Mouse (Mus musculus) liver, postnatal 0 days (tissue): ENCODE results near the gene Flywch1.

Source experiments
- CTCF ChIP-seq: sonication (generic); IDR thresholded peaks from 2 replicates; pipeline ENCODE4 v1.5.1; 2016; ENCODE audit warnings: antibody characterized with exemption, low read depth
- EP300 ChIP-seq: IDR thresholded peaks from 2 replicates; pipeline ENCODE4 v1.6.1; 2016; ENCODE audit warnings: antibody characterized with exemption, low read depth, mild to moderate bottlenecking

DNA sequence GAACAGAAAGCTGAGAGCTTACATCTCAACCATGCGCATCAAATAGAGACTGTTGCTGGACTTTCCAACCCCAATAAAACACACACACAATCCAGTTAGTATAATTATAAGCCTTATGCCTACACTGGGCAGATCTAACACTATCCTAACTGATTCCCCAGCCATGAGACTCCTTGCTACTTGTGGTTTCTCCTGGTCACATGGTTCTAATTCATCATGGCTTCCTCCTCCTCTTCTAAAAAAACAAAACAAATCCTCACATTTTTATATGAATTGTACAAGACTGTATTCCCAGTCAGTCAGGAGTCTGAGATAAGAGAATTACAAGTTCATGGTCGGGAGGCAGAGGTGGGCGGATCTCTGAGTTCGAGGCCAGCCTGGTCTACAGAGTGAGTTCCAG lies 17.6 kb upstream of the Flywch1 start:
- TF ChIP-seq CTCF (no peak), EP300 (no peak)
